Mouse (Mus musculus) neural tube, embryonic 15.5 days (tissue): ENCODE measurements around the gene Klhl29. TPM values are rescaled to one million over a fixed set of nuclear protein-coding genes. Genes with fewer than 3 reads are reported as not detected.
A peak's percentile ranks its signal among the peaks of the same experiment; 100 is the strongest.

ENCODE experiments used
- ATAC-seq: fragments of 200-750 bp; cut with Nextera tagmentation; 2 replicates; pipeline ENCODE4 v1.8.0; 2017; ENCODE audit warnings: mild to moderate bottlenecking, moderate TSS enrichment, moderate library complexity; ENCODE audit not compliant: low FRiP score
- H3K27ac ChIP-seq: fragments of 300-500 bp; sonication (generic); replicated peaks from 2 replicates; pipeline ENCODE4 v1.5.1; 2015; ENCODE audit warnings: mild to moderate bottlenecking, inconsistent platforms
- H3K27me3 ChIP-seq: fragments of 300-500 bp; sonication (generic); replicated peaks from 2 replicates; pipeline ENCODE4 v1.6.1; 2015; ENCODE audit warnings: inconsistent platforms
- H3K36me3 ChIP-seq: fragments of 300-500 bp; sonication (generic); 2 replicates; pipeline ENCODE4 v1.6.1; 2015; ENCODE audit warnings: inconsistent platforms
- H3K4me1 ChIP-seq: fragments of 300-500 bp; sonication (generic); 2 replicates; pipeline ENCODE4 v1.6.1; 2015; ENCODE audit warnings: inconsistent platforms
- H3K4me2 ChIP-seq: fragments of 300-500 bp; sonication (generic); 2 replicates; pipeline ENCODE4 v1.6.1; 2015; ENCODE audit warnings: inconsistent platforms, mild to moderate bottlenecking, moderate library complexity
- H3K4me3 ChIP-seq: fragments of 300-500 bp; sonication (generic); replicated peaks from 2 replicates; pipeline ENCODE4 v1.5.1; 2015; ENCODE audit warnings: mild to moderate bottlenecking, inconsistent platforms
- H3K9ac ChIP-seq: fragments of 300-500 bp; sonication (generic); replicated peaks from 2 replicates; pipeline ENCODE4 v1.6.1; 2015; ENCODE audit warnings: mild to moderate bottlenecking, inconsistent platforms
- H3K9me3 ChIP-seq: fragments of 300-500 bp; sonication (generic); replicated peaks from 2 replicates; pipeline ENCODE4 v1.6.1; 2016; ENCODE audit warnings: inconsistent platforms
- WGBS: fragments of 180-500 bp; shearing (Covaris S2); methylation state at CpG from one replicate; pipeline ENCODE4 v1.1.7; 2015; ENCODE audit warnings: mixed read lengths; 5-methylcytosine and 5-hydroxymethylcytosine counted together
- polyA plus RNA-seq: library from polyadenylated mRNA; unstranded; fragments of >200 nt; fragmentation: Nextera tagmentation; extraction: Ambion mirVana; gene quantifications from 2 replicates; pipeline ENCODE4 v1.2.1, GENCODE M21; 2015

Gene Klhl29
- polyA plus RNA-seq, 1 experiment from 2014 or later = 3.9 TPM

GRCm38 (mm10) chr12:5187773-5188333, 187.6 kb downstream of the Klhl29 start:
- H3K36me3 ChIP-seq = no peaks in the 10 kb centered on the region
- ATAC-seq = no peak
- H3K9ac ChIP-seq = no peak overlapping the region
- no peaks in the 10 kb centered on the region for H3K27me3 ChIP-seq
- H3K9me3 ChIP-seq = no peaks in the 10 kb centered on the region
- H3K4me1 ChIP-seq = peaks cover 50% of the 10 kb centered on the region
- H3K4me3 ChIP-seq = no peak overlapping the region
- H3K4me2 ChIP-seq = no peak overlapping the region
- no peak overlapping the region for H3K27ac ChIP-seq
- WGBS = 90% methylated on average over 2 of the region's 2 CpGs

- H3K9ac ChIP-seq = no peak overlapping the region
- WGBS = 46% methylated on average over 1 of the region's 1 CpGs
- H3K4me3 ChIP-seq = no peak overlapping the region
- H3K4me1 ChIP-seq = peaks cover 50% of the 10 kb centered on the region
- ATAC-seq = no peak
- H3K27ac ChIP-seq = no peak overlapping the region
- no peak overlapping the region for H3K4me2 ChIP-seq
- no peaks in the 10 kb centered on the region for H3K9me3 ChIP-seq
- no peaks in the 10 kb centered on the region for H3K27me3 ChIP-seq
- H3K36me3 ChIP-seq = no peaks in the 10 kb centered on the region
These were observed 188.8 kb downstream of the Klhl29 start for GRCm38 (mm10) chr12:5186645-5187044.

GRCm38 (mm10) chr12:5185603-5186002, 189.9 kb downstream of the Klhl29 start:
- no peak overlapping the region for H3K9ac ChIP-seq
- H3K9me3 ChIP-seq = no peaks in the 10 kb centered on the region
- no peak overlapping the region for H3K27ac ChIP-seq
- H3K36me3 ChIP-seq = no peaks in the 10 kb centered on the region
- no peaks in the 10 kb centered on the region for H3K27me3 ChIP-seq
- H3K4me1 ChIP-seq = peaks cover 44% of the 10 kb centered on the region
- WGBS = 95% methylated on average over 6 of the region's 6 CpGs
- H3K4me3 ChIP-seq = no peak overlapping the region
- ATAC-seq = no peak
- H3K4me2 ChIP-seq = no peak overlapping the region

- Histone ChIP-seq H3K4me1 (peaks cover 27% of the 10 kb centered on the region), H3K36me3 (no peaks in the 10 kb centered on the region), H3K27me3 (no peaks in the 10 kb centered on the region), H3K4me2 (no peak overlapping the region), H3K4me3 (no peak overlapping the region), H3K9me3 (no peaks in the 10 kb centered on the region), H3K27ac (no peak overlapping the region), H3K9ac (no peak overlapping the region)
- 0 out of 2 replicates have a peak, but pooled peaks have one; percentile 30 for ATAC-seq
- 61% methylated on average over 4 of the region's 4 CpGs for WGBS
These were observed 192.9 kb downstream of the Klhl29 start for GRCm38 (mm10) chr12:5182586-5182985.

GRCm38 (mm10) chr12:5182165-5182564, 193.3 kb downstream of the Klhl29 start:
- Histone ChIP-seq H3K4me1 (peaks cover 27% of the 10 kb centered on the region), H3K4me3 (no peak overlapping the region), H3K9ac (no peak overlapping the region), H3K36me3 (no peaks in the 10 kb centered on the region), H3K27me3 (no peaks in the 10 kb centered on the region), H3K27ac (no peak overlapping the region), H3K4me2 (no peak overlapping the region), H3K9me3 (no peaks in the 10 kb centered on the region)
- no peak for ATAC-seq
- 87% methylated on average over 4 of the region's 4 CpGs for WGBS

- H3K9ac ChIP-seq = no peak overlapping the region
- 51% methylated on average over 5 of the region's 5 CpGs for WGBS
- H3K4me1 ChIP-seq = peaks cover 16% of the 10 kb centered on the region
- H3K27ac ChIP-seq = no peak overlapping the region
- H3K36me3 ChIP-seq = no peaks in the 10 kb centered on the region
- no peaks in the 10 kb centered on the region for H3K27me3 ChIP-seq
- no peak overlapping the region for H3K4me3 ChIP-seq
- no peak for ATAC-seq
- H3K9me3 ChIP-seq = no peaks in the 10 kb centered on the region
- no peak overlapping the region for H3K4me2 ChIP-seq
These were observed 198.7 kb downstream of the Klhl29 start for GRCm38 (mm10) chr12:5176716-5177341.

- H3K4me1 ChIP-seq = peaks cover 15% of the 10 kb centered on the region
- ATAC-seq = peak; percentile 61; the same call in 1 of the 2 replicates
- no peaks in the 10 kb centered on the region for H3K9me3 ChIP-seq
- no peak overlapping the region for H3K9ac ChIP-seq
- H3K27ac ChIP-seq = no peak overlapping the region
- H3K4me2 ChIP-seq = no peak overlapping the region
- no peaks in the 10 kb centered on the region for H3K36me3 ChIP-seq
- H3K27me3 ChIP-seq = no peaks in the 10 kb centered on the region
- WGBS = 49% methylated on average over 6 of the region's 6 CpGs
- no peak overlapping the region for H3K4me3 ChIP-seq
These were observed 209.3 kb downstream of the Klhl29 start for GRCm38 (mm10) chr12:5166141-5166540.

- H3K4me3 ChIP-seq = no peak overlapping the region
- ATAC-seq = no peak
- H3K4me2 ChIP-seq = no peak overlapping the region
- no peaks in the 10 kb centered on the region for H3K36me3 ChIP-seq
- H3K9ac ChIP-seq = no peak overlapping the region
- H3K9me3 ChIP-seq = no peaks in the 10 kb centered on the region
- 73% methylated on average over 9 of the region's 9 CpGs for WGBS
- H3K4me1 ChIP-seq = peaks cover 15% of the 10 kb centered on the region
- no peaks in the 10 kb centered on the region for H3K27me3 ChIP-seq
- H3K27ac ChIP-seq = peak overlapping the region; percentile 14; the same call in 1 of the 2 replicates
These were observed 210.1 kb downstream of the Klhl29 start for GRCm38 (mm10) chr12:5165411-5165810.

GRCm38 (mm10) chr12:5162672-5163071, 212.8 kb downstream of the Klhl29 start:
- Histone ChIP-seq H3K9me3 (no peaks in the 10 kb centered on the region), H3K27me3 (no peaks in the 10 kb centered on the region), H3K27ac (no peak overlapping the region), H3K4me1 (peaks cover 15% of the 10 kb centered on the region), H3K36me3 (no peaks in the 10 kb centered on the region), H3K4me2 (no peak overlapping the region), H3K9ac (no peak overlapping the region), H3K4me3 (no peak overlapping the region)
- 82% methylated on average over 6 of the region's 6 CpGs for WGBS
- no peak for ATAC-seq

- Histone ChIP-seq H3K9me3 (no peaks in the 10 kb centered on the region), H3K27ac (no peak overlapping the region), H3K9ac (no peak overlapping the region), H3K4me2 (no peak overlapping the region), H3K4me1 (peaks cover 15% of the 10 kb centered on the region), H3K36me3 (no peaks in the 10 kb centered on the region), H3K4me3 (no peak overlapping the region), H3K27me3 (no peaks in the 10 kb centered on the region)
- 90% methylated on average over 4 of the region's 4 CpGs for WGBS
- no peak for ATAC-seq
These were observed 213.9 kb downstream of the Klhl29 start for GRCm38 (mm10) chr12:5161631-5162030.

GRCm38 (mm10) chr12:5157931-5158481, 217.5 kb downstream of the Klhl29 start:
- ATAC-seq = no peak
- 79% methylated on average over 5 of the region's 5 CpGs for WGBS
- H3K9ac ChIP-seq = no peak overlapping the region
- H3K4me2 ChIP-seq = no peak overlapping the region
- no peaks in the 10 kb centered on the region for H3K4me1 ChIP-seq
- no peak overlapping the region for H3K4me3 ChIP-seq
- H3K9me3 ChIP-seq = no peaks in the 10 kb centered on the region
- no peaks in the 10 kb centered on the region for H3K27me3 ChIP-seq
- no peaks in the 10 kb centered on the region for H3K36me3 ChIP-seq
- no peak overlapping the region for H3K27ac ChIP-seq

GRCm38 (mm10) chr12:5157021-5157681, 218.3 kb downstream of the Klhl29 start:
- H3K27me3 ChIP-seq = no peaks in the 10 kb centered on the region
- ATAC-seq = no peak
- no peaks in the 10 kb centered on the region for H3K4me1 ChIP-seq
- H3K36me3 ChIP-seq = no peaks in the 10 kb centered on the region
- H3K4me3 ChIP-seq = no peak overlapping the region
- no peak overlapping the region for H3K9ac ChIP-seq
- no peak overlapping the region for H3K27ac ChIP-seq
- H3K4me2 ChIP-seq = no peak overlapping the region
- no peaks in the 10 kb centered on the region for H3K9me3 ChIP-seq
- WGBS = 85% methylated on average over 6 of the region's 6 CpGs
